Mouse (Mus musculus): ENCODE measurements around the gene Cpped1.

Gene Cpped1

GRCm38 (mm10) chr16:11909035-11909591, at the start of gene Cpped1:
Gene Cpped1 (minus strand): TSS chr16:11909445.
- DNase-seq (ENCODE audit: low read depth, low spot score) = peak; percentile 90

DNA sequence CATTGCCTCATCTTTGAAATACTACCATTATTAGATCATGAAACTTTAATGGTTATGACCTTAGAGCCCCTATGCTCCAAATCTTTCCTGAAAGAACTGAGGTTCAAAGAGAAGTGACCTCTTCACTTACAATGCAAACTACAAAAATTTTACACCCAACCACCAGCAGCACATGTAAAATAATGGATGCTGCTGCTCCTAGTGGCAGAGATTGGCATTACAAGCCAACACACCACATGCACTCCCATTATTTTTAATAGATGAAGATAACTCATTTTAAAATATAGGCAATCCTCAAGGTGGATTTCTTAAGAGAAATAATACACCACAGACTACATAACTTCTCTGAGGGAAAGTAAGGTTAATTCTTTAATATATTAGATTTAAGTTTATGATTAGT, 31.2 kb upstream of the Cpped1 start:
- DNase-seq (ENCODE audit: low read depth, low spot score) = peak; percentile 74

- no peak for DNase-seq (ENCODE audit: low read depth, low spot score)
These were observed 1.6 kb upstream of the Cpped1 start for GRCm38 (mm10) chr16:11910801-11911200.

- no peak for DNase-seq (ENCODE audit: low read depth, low spot score)
These were observed 572 bp upstream of the Cpped1 start for GRCm38 (mm10) chr16:11909817-11910216.

DNA sequence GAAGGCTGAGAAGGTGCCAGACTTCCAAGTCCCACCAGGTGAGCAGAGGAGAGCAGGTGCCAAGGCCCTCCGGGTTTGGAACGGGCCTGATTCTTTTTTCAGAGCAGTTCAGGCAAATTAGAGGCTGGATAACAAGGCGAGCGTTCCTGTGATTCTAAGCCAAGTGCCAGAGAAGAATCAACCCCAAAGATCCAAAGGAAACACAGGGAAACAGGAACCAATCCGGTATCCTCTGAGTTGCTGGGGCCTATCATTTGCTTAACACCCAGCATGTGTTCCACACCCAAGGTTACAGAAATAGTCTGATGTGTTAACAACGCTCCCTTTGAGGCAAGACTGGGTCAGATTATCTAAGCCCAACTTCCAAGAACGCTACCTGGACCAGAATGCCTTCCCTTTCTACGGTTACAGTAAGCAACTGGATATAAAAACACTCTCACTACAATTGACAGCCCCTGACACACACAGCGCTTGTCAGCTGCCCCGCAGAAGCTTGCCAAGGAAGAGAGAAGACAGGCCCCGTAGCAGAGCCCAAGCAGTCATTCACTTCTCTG, 707 bp downstream of the Cpped1 start:
- no peak for DNase-seq (ENCODE audit: low read depth, low spot score)

DNA sequence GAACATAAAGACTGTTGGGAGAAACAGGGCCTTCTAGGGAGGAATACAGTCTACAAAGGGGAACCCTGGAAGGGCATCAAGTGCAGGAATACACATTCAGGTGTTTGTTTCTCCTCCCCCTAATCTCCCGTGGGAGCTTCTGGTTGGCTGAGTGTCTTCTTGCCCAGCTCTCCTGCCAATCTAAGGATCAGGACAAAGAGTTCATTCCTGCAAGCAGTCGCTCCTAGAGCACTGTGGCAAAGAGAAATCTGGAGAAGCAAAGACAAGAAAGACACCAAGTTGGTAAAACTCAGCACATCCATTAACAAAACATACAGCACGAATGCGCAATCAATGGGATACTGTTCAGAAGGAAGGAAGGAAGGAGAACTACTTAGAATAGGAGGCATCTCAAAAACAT, 1.4 kb downstream of the Cpped1 start:
- DNase-seq (ENCODE audit: low read depth, low spot score) = no peak

DNA sequence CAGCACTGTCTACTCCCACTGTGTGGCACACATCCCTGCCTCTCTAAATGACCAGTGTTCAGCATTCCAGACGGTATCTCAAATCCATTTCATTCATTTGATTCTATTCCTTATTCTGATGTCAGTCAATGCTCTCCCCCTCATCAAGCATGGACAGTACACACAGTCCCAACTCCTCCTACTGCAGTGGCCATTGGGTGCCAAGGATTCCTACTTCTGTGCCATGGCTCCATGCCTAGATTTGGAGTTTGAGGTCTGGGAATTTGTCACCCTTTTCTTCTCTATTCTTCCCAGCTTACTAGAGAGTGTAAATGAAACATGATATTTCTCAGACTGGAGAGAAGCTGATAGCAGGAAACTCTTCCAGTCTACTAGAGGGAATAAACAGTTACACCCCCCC, 2.3 kb downstream of the Cpped1 start:
- DNase-seq (ENCODE audit: low read depth, low spot score) = peak; percentile 29

DNA sequence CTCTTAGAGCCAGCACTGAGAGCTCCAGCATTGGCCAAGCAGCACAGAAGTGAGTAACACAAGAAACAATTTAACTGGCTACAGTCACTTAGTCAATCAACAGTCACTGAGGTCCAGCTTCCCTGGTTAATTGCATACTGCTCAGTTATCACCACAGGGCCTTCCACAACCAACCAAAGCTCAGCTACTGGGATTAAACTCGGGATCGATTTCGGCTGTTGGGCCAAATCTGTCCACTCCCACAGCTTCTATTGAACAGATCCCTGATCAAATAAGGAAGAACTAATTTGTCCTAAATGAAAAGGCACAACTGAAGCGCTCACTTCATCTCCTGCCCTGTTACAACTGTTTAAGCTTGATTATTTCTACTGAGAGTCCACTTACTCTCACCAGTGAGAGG, 4.0 kb downstream of the Cpped1 start:
- no peak for DNase-seq (ENCODE audit: low read depth, low spot score)

DNA sequence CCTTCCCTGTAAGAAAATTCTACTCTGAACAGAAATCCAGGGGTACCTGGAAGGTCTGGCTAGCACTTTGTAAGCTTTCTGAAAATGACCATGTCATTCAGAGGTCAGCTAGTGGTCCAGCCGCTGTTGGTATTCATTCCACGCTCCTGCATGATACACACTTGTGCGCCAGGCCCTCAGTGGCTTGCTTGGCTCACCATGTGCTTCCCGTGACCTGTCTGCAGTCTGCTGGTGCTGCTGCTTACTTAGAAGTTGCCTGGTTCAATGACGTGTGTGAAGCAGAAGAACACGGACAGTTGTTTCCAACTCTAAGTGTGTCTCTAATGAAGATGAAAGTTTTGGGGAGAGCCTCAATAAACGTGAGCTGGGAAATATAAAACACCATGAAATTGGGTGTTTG, 7.2 kb downstream of the Cpped1 start:
- no peak for DNase-seq (ENCODE audit: low read depth, low spot score)

DNA sequence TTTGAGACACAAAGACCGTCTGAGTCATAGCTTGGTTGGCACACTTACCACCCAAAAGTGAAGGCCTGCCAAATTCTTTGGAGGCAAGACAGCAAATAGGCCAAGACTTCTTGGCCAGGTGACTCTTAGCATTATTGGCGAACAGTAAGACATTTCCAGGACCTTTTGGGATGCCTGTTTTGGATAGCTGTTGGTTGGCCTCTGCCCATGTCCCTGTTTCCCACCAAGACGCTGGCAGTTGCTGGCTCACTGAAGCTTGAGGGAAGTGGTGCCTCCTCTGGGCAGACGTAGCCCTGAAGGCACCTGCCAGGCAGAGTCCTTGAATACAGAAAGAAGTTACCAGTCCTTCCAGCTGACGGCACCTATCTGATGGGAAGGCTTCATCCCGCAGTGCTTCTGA, 8.9 kb downstream of the Cpped1 start:
- peak; percentile 56 for DNase-seq (ENCODE audit: low read depth, low spot score)

GRCm38 (mm10) chr16:11896411-11896810, 12.8 kb downstream of the Cpped1 start:
- DNase-seq (ENCODE audit: low read depth, low spot score) = no peak

- peak; percentile 40 for DNase-seq (ENCODE audit: low read depth, low spot score)
These were observed 14.4 kb downstream of the Cpped1 start for GRCm38 (mm10) chr16:11894877-11895276.

DNA sequence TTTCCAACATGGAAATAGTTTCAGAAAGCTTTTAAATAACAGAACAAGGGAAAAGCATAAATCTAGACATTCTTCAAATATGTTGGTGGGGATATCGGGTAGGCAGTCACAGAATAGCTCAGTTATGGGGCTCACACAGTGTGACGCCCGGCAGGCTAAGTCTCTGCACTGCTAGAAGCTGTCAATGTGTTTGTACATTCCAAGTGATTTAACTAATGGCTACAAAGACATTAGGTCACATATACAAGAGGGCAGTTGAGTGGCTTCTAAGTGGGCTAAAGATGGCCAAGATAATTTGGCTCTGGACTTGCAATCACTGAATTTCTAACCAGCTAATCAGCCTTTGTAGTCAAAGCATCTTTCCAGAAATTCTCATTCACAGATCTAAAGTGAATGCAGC, 19.1 kb downstream of the Cpped1 start:
- no peak for DNase-seq (ENCODE audit: low read depth, low spot score)

DNA sequence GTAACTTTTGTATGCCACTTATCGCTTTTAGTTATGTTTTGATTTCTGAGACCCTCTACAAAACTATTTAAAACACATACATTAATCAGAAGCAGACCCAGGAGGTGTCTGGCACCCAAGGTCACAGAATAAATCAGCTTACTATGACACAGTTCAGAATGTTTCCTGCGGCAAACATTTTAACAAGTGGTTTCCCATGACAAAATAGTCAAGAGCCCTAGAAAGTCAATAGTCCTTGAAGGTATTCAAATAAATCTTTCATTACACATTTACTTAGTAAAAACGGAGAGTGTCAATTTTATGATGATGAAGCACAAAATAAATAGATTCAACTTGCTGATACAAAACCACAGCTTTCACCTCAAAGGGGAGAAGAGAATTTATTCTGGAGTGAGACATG, 19.5 kb downstream of the Cpped1 start:
- DNase-seq (ENCODE audit: low read depth, low spot score) = no peak

DNA sequence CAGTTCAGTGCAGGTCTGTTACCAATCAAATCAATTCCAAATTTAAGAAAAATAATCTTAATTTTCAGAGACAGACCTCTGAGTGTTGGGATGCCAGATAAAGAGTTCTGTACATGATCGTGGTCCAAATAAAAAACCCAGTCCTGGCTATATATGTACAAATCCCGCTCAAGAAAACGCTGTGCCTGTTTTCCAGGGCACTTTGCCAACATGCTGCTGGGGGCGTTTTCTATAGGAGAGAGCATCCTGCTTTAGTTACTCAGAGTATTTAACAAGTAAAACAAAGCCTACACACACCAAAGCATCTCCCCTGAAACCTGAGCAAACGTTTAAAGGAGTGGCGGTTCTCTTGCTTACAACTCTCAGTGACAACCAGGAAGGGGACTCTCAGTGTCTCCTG, 27.4 kb downstream of the Cpped1 start:
- no peak for DNase-seq (ENCODE audit: low read depth, low spot score)

GRCm38 (mm10) chr16:11880461-11880860, 28.8 kb downstream of the Cpped1 start:
- DNase-seq (ENCODE audit: low read depth, low spot score) = no peak

- no peak for DNase-seq (ENCODE audit: low read depth, low spot score)
These were observed 30.0 kb downstream of the Cpped1 start for GRCm38 (mm10) chr16:11879196-11879595.

- no peak for DNase-seq (ENCODE audit: low read depth, low spot score)
These were observed 34.0 kb downstream of the Cpped1 start for GRCm38 (mm10) chr16:11875227-11875626.

DNA sequence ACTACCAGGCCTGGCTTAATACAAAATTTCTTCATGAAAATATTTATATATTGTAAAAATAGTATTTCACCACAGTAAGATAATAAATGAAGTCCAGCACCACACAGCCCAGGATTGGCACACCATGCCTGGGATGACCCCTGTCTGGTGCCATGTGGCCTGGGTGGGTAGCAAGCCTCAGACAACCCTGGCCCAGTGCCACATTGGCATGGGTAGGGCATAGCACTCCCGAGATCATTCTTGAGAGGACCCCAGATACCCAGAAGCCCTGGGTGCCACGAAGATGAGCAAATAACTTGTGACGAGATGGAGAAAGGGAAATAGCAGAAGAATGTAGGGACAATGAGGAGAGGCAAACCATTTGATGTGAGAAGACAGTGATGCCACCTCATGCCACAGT, 36.0 kb downstream of the Cpped1 start:
- DNase-seq (ENCODE audit: low read depth, low spot score) = no peak

- DNase-seq (ENCODE audit: low read depth, low spot score) = peak; percentile 40
These were observed 40.8 kb downstream of the Cpped1 start for GRCm38 (mm10) chr16:11868486-11868885.

GRCm38 (mm10) chr16:11852716-11853605, 56.3 kb downstream of the Cpped1 start:
- no peak for DNase-seq (ENCODE audit: low read depth, low spot score)

GRCm38 (mm10) chr16:11848990-11849658, 60.1 kb downstream of the Cpped1 start:
- DNase-seq (ENCODE audit: low read depth, low spot score) = no peak
